Mouse (Mus musculus) hindbrain, embryonic 14.5 days (tissue): ENCODE results near the gene Glod4. TPM values are rescaled to one million over a fixed set of nuclear protein-coding genes. Genes with fewer than 3 reads are reported as not detected.

Experiments used
- ATAC-seq: fragments of 200-750 bp; cut with Nextera tagmentation; 2 replicates; pipeline ENCODE4 v1.8.0; 2017; ENCODE audit warnings: moderate number of reproducible peaks, mild to moderate bottlenecking, moderate TSS enrichment, moderate library complexity; ENCODE audit not compliant: low FRiP score
- DNase-seq: peaks from one replicate; pipeline ENCODE4 v3.0.0-alpha.2; 2015; ENCODE audit warnings: low spot score
- H3K27ac ChIP-seq: fragments of 300-500 bp; sonication (generic); 2 replicates; pipeline ENCODE4 v1.5.1; 2014; ENCODE audit warnings: mild to moderate bottlenecking, moderate library complexity
- H3K27me3 ChIP-seq: fragments of 300-500 bp; sonication (generic); 2 replicates; pipeline ENCODE4 v1.6.1; 2014; ENCODE audit warnings: mild to moderate bottlenecking, low read length, mixed read lengths; ENCODE audit not compliant: control insufficient read depth, insufficient read depth
- H3K36me3 ChIP-seq: fragments of 300-500 bp; sonication (generic); replicated peaks from 2 replicates; pipeline ENCODE4 v1.6.1; 2014; ENCODE audit not compliant: control insufficient read depth, insufficient read depth
- H3K4me1 ChIP-seq: fragments of 300-500 bp; sonication (generic); replicated peaks from 2 replicates; pipeline ENCODE4 v1.6.1; 2014; ENCODE audit warnings: antibody characterized with exemption, low read length, mixed read lengths; ENCODE audit not compliant: control insufficient read depth, insufficient read depth
- H3K4me2 ChIP-seq: fragments of 300-500 bp; sonication (generic); replicated peaks from 2 replicates; pipeline ENCODE4 v1.6.1; 2014; ENCODE audit warnings: mild to moderate bottlenecking, moderate library complexity
- H3K4me3 ChIP-seq: fragments of 300-500 bp; sonication (generic); replicated peaks from 2 replicates; pipeline ENCODE4 v1.5.1; 2014; ENCODE audit warnings: mild to moderate bottlenecking, low read length
- H3K9ac ChIP-seq: fragments of 300-500 bp; sonication (generic); 2 replicates; pipeline ENCODE4 v1.6.1; 2014
- H3K9me3 ChIP-seq: fragments of 300-500 bp; sonication (generic); 2 replicates; pipeline ENCODE4 v1.6.1; 2016; ENCODE audit warnings: low read length; ENCODE audit not compliant: control insufficient read depth
- WGBS: fragments of 180-500 bp; shearing (Covaris S2); extraction: QIAGEN DNeasy Blood & Tissue Kit; methylation state at CpG from one replicate; pipeline ENCODE4 v1.1.7; 2014; 5-methylcytosine and 5-hydroxymethylcytosine counted together
- polyA plus RNA-seq: library from polyadenylated mRNA; unstranded; fragments of >200 nt; fragmentation: Nextera tagmentation; extraction: Ambion mirVana; gene quantifications from 2 replicates; pipeline ENCODE4 v1.2.1, GENCODE M21; 2014

Glod4 gene
- polyA plus RNA-seq, 1 experiment from 2014 or later: 127 TPM

DNA sequence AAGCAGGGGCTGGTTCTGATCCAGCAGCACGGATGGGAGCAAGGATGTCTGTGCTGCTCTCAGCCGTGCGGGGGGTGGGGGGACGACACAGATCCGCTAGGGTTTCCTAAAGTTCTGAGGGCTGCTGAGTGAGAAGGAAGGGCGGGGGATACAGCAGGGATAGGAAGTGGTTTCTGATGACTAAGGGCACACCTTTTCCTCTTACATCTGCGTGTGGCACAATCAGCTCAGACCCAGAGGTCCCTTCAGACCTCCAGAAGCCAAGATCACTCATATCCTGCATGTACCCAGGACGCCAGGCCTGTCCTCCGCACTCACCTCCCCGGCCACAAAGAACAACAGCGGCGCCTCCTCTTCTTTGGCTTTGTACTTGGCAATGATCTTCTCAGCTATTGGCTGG is 17.7 kb upstream of the Glod4 start:
- Histone ChIP-seq H3K9ac (no peak overlapping the region), H3K27ac (no peak overlapping the region)
- ATAC-seq: peak; percentile 16; the same call in 1 of the 2 replicates

DNA sequence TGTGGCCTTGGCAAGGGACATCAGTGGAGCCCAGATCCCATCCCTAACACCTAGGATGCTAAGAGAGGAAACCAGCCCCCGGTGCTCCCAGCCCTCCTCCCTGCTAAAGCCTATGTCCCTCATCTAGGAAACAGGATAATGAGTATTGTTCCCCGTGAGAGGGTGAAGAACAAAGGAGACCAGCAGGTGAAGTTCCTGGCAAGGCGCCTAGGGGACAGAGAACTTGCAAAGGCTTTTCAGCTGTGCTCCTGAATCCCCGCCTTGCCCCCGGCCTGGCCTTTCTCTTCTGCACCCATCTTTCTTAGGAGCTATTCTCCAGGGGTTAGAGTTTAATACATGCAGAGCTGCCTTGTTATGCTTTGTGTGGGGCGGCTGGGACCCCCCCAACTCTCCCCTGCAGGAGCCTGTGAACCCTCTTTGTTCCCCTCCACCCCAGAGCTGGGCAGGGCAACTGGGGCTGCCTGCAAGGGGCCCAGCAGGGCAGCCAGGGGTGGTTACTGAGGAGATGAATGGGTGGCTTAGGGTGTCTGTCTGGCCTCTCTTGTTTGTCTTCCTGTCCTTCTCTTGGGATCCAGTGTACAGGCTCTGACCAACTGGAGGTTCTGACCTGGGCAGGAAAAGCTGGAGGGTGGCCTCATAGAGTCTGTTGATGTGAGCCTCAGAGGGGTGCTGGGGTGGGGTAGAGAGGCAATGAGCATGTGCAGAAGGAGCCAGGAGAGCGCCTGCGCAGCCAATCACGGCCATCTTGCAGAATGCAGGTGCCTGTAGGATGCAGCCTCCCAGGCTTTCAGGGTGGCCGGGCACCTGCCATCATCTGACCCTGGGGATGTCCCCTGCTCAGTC is 16.9 kb upstream of the Glod4 start:
- Histone ChIP-seq H3K9ac (no peak overlapping the region), H3K36me3 (peaks cover 6% of the 10 kb centered on the region), H3K4me2 (no peak overlapping the region), H3K27ac (no peak overlapping the region), H3K4me1 (peaks cover 19% of the 10 kb centered on the region), H3K27me3 (no peaks in the 10 kb centered on the region), H3K9me3 (no peaks in the 10 kb centered on the region), H3K4me3 (no peak overlapping the region)
- ATAC-seq: peak; percentile 52
- DNase-seq: no peak
- 31% methylated on average over 10 of the region's 10 CpGs for WGBS

More for the DNA sequence above, 17.7 kb upstream of the Glod4 start:
- 71% methylated on average over 12 of the region's 12 CpGs for WGBS
- H3K4me2 ChIP-seq: no peak overlapping the region
- H3K4me1 ChIP-seq: peaks cover 19% of the 10 kb centered on the region
- H3K4me3 ChIP-seq: no peak overlapping the region
- no peaks in the 10 kb centered on the region for H3K9me3 ChIP-seq
- no peak for DNase-seq
- H3K36me3 ChIP-seq: peaks cover 6% of the 10 kb centered on the region
- H3K27me3 ChIP-seq: no peaks in the 10 kb centered on the region

GRCm38 (mm10) chr11:76258511-76258910 is 15.0 kb upstream of the Glod4 start:
- Histone ChIP-seq H3K36me3 (peaks cover 6% of the 10 kb centered on the region), H3K4me3 (no peak overlapping the region), H3K27ac (no peak overlapping the region), H3K9ac (no peak overlapping the region), H3K27me3 (no peaks in the 10 kb centered on the region), H3K9me3 (no peaks in the 10 kb centered on the region), H3K4me1 (peaks cover 17% of the 10 kb centered on the region), H3K4me2 (no peak overlapping the region)
- DNase-seq (no peak), ATAC-seq (no peak)
- WGBS: 69% methylated on average over 6 of the region's 6 CpGs

DNA sequence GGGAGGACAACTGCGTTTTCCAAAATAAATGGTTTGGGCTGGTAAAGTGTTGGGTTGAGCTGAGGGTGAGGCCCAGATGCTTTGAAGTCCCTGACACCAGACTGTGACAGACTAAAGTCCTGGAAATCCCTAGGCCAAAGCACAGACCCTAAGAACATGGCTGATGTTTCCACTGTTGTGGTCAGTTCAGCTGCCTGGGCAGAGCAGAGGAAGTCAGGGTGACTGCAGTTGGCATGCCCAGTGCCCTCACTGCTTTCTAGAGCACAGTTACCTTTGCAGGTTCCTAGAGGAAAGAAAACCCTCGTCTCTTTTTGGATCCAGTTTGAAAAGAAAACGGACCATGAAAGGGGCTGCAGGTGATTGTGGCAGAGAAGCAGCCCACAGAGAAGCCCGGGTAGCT is 13.9 kb upstream of the Glod4 start:
- Histone ChIP-seq H3K36me3 (peaks cover 6% of the 10 kb centered on the region), H3K9me3 (no peaks in the 10 kb centered on the region), H3K4me2 (no peak overlapping the region), H3K27ac (no peak overlapping the region), H3K9ac (no peak overlapping the region), H3K4me1 (peaks cover 6% of the 10 kb centered on the region), H3K27me3 (no peaks in the 10 kb centered on the region), H3K4me3 (no peak overlapping the region)
- DNase-seq (no peak), ATAC-seq (no peak)
- WGBS: 83% methylated on average over 4 of the region's 4 CpGs

DNA sequence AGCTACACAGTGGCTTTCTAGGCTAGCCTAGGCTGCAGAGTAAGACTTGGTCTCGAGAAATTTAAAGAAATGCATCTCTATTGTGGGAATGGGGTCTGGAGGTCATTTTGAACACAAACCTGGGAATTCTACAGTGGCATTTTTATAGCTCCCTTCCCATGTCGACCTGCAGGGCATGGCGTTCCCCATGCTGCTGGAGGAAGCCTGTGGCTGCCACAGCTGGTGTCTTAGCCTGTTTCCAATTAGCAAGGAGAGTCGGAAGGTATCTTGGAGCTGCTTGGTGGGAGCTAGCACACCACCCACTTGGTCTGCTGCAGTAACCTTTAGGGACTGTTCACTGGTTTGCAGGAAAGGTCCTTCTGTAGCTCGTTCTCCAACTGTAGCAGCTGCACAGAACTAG is 12.6 kb upstream of the Glod4 start:
- Histone ChIP-seq H3K36me3 (peaks cover 13% of the 10 kb centered on the region), H3K9me3 (no peaks in the 10 kb centered on the region), H3K4me3 (no peak overlapping the region), H3K27me3 (no peaks in the 10 kb centered on the region), H3K4me1 (peaks cover 6% of the 10 kb centered on the region), H3K4me2 (no peak overlapping the region), H3K27ac (no peak overlapping the region), H3K9ac (no peak overlapping the region)
- ATAC-seq (no peak), DNase-seq (no peak)
- 45% methylated on average over 5 of the region's 5 CpGs for WGBS

- WGBS: 53% methylated on average over 4 of the region's 4 CpGs
- H3K27ac ChIP-seq: no peak overlapping the region
Measured at GRCm38 (mm10) chr11:76255431-76256001, 12.0 kb upstream of the Glod4 start.

GRCm38 (mm10) chr11:76253918-76254264 is 10.4 kb upstream of the Glod4 start:
- H3K4me1 ChIP-seq: no peaks in the 10 kb centered on the region

More at GRCm38 (mm10) chr11:76255431-76256001, 12.0 kb upstream of the Glod4 start:
- ATAC-seq: no peak
- peaks cover 19% of the 10 kb centered on the region for H3K36me3 ChIP-seq
- no peak overlapping the region for H3K4me3 ChIP-seq
- H3K4me2 ChIP-seq: no peak overlapping the region
- no peaks in the 10 kb centered on the region for H3K27me3 ChIP-seq
- no peaks in the 10 kb centered on the region for H3K9me3 ChIP-seq
- no peak for DNase-seq
- no peak overlapping the region; the same call in 1 of the 2 replicates for H3K9ac ChIP-seq
- H3K4me1 ChIP-seq: peaks cover 3% of the 10 kb centered on the region

GRCm38 (mm10) chr11:76253145-76253917 is 9.8 kb upstream of the Glod4 start:
- peak; percentile 92 for DNase-seq
- Histone ChIP-seq H3K4me1 (no peaks in the 10 kb centered on the region), H3K9ac (no peak overlapping the region), H3K9me3 (no peaks in the 10 kb centered on the region), H3K4me2 (no peak overlapping the region), H3K27ac (no peak overlapping the region), H3K4me3 (no peak overlapping the region), H3K27me3 (no peaks in the 10 kb centered on the region), H3K36me3 (peaks cover 37% of the 10 kb centered on the region)
- ATAC-seq: peak; percentile 76
- 49% methylated on average over 5 of the region's 5 CpGs for WGBS

More at GRCm38 (mm10) chr11:76253918-76254264, 10.4 kb upstream of the Glod4 start:
- H3K9me3 ChIP-seq: no peaks in the 10 kb centered on the region
- no peak overlapping the region for H3K4me2 ChIP-seq
- no peak overlapping the region for H3K4me3 ChIP-seq
- no peak overlapping the region for H3K9ac ChIP-seq
- ATAC-seq (no peak), DNase-seq (no peak)
- WGBS: 64% methylated on average over 4 of the region's 4 CpGs
- 0 out of 2 replicates have a peak overlapping the region, but pooled peaks have one; percentile 5 for H3K27ac ChIP-seq
- H3K27me3 ChIP-seq: no peaks in the 10 kb centered on the region
- peaks cover 33% of the 10 kb centered on the region for H3K36me3 ChIP-seq

GRCm38 (mm10) chr11:76252036-76252435 is 8.5 kb upstream of the Glod4 start:
- Histone ChIP-seq H3K27me3 (no peaks in the 10 kb centered on the region), H3K4me3 (no peak overlapping the region), H3K36me3 (peaks cover 33% of the 10 kb centered on the region), H3K4me1 (no peaks in the 10 kb centered on the region), H3K9ac (no peak overlapping the region), H3K9me3 (no peaks in the 10 kb centered on the region), H3K4me2 (no peak overlapping the region), H3K27ac (no peak overlapping the region)
- DNase-seq (no peak), ATAC-seq (no peak)
- 63% methylated on average over 3 of the region's 3 CpGs for whole genome bisulfite sequencing
